Mouse (Mus musculus) liver, embryonic 11.5 days (tissue): ENCODE measurements at regions not wholly inside any gene's neighbourhood (a gene's known extent, or its start where the extent isn't known, plus 50 kb on each side); places are given as distances from the start of the nearest gene placed in this dataset.

Experiments used
- ATAC-seq: fragments of 200-750 bp; cut with Nextera tagmentation; replicated peaks from 2 replicates; pipeline ENCODE4 v1.8.0; 2017; ENCODE audit warnings: moderate number of reproducible peaks, mild to moderate bottlenecking, moderate TSS enrichment, moderate library complexity; ENCODE audit not compliant: low FRiP score
- DNase-seq: peaks from one replicate; pipeline ENCODE4 v3.0.0-alpha.2; 2017; ENCODE audit warnings: low spot score
- H3K27ac ChIP-seq: fragments of 300-500 bp; sonication (generic); 2 replicates; pipeline ENCODE4 v1.5.1; 2014; ENCODE audit warnings: mild to moderate bottlenecking, low read depth, low read length, control low read depth
- H3K27me3 ChIP-seq: fragments of 300-500 bp; sonication (generic); replicated peaks from 2 replicates; pipeline ENCODE4 v1.6.1; 2014; ENCODE audit warnings: low read length, mixed read lengths; ENCODE audit not compliant: control insufficient read depth, insufficient read depth
- H3K36me3 ChIP-seq: fragments of 300-500 bp; sonication (generic); 2 replicates; pipeline ENCODE4 v1.6.1; 2014; ENCODE audit warnings: mild to moderate bottlenecking, low read length, moderate library complexity, mixed read lengths; ENCODE audit not compliant: control insufficient read depth, insufficient read depth
- H3K4me1 ChIP-seq: fragments of 300-500 bp; sonication (generic); replicated peaks from 2 replicates; pipeline ENCODE4 v1.6.1; 2014; ENCODE audit warnings: low read length, mixed read lengths; ENCODE audit not compliant: control insufficient read depth, insufficient read depth
- H3K4me2 ChIP-seq: fragments of 300-500 bp; sonication (generic); 2 replicates; pipeline ENCODE4 v1.6.1; 2014; ENCODE audit warnings: mild to moderate bottlenecking, control low read depth, moderate library complexity
- H3K4me3 ChIP-seq: fragments of 300-500 bp; sonication (generic); 2 replicates; pipeline ENCODE4 v1.5.1; 2014; ENCODE audit warnings: low read depth, low read length, control low read depth
- H3K9ac ChIP-seq: fragments of 300-500 bp; sonication (generic); 2 replicates; pipeline ENCODE4 v1.6.1; 2014; ENCODE audit warnings: low read depth, low read length, control low read depth
- H3K9me3 ChIP-seq: fragments of 300-500 bp; sonication (generic); 2 replicates; pipeline ENCODE4 v1.6.1; 2016; ENCODE audit warnings: low read length, inconsistent platforms, mixed read lengths; ENCODE audit not compliant: control insufficient read depth
- WGBS: fragments of 180-500 bp; shearing (Covaris S2); extraction: QIAGEN DNeasy Blood & Tissue Kit; methylation state at CpG from one replicate; pipeline ENCODE4 v1.1.7; 2014; 5-methylcytosine and 5-hydroxymethylcytosine counted together

GRCm38 (mm10) chr2:19785663-19786260, 123.8 kb upstream of the Etl4 start:
- Histone ChIP-seq H3K27me3 (no peaks in the 10 kb centered on the region), H3K36me3 (no peaks in the 10 kb centered on the region), H3K27ac (no peak overlapping the region), H3K4me1 (no peaks in the 10 kb centered on the region), H3K4me2 (no peak overlapping the region), H3K4me3 (no peak overlapping the region), H3K9ac (no peak overlapping the region), H3K9me3 (no peaks in the 10 kb centered on the region)
- DNase-seq, result no peak
- WGBS, result 81% methylated on average over 6 of the region's 6 CpGs
- ATAC-seq, result no peak

- 80% methylated on average over 6 of the region's 6 CpGs for WGBS
- H3K4me3 ChIP-seq, result no peak overlapping the region
These were observed 117.4 kb upstream of the Etl4 start for GRCm38 (mm10) chr2:19792177-19792576.

GRCm38 (mm10) chr2:19796790-19797189, 112.8 kb upstream of the Etl4 start:
- H3K27me3 ChIP-seq, result no peaks in the 10 kb centered on the region
- H3K4me3 ChIP-seq, result no peak overlapping the region
- H3K4me1 ChIP-seq, result 0 out of 2 replicates have a peak, but pooled peaks cover 4% of the 10 kb centered on the region
- WGBS, result 27% methylated on average over 2 of the region's 2 CpGs
- H3K27ac ChIP-seq, result no peak overlapping the region
- no peaks in the 10 kb centered on the region for H3K36me3 ChIP-seq
- H3K9ac ChIP-seq, result no peak overlapping the region
- no peaks in the 10 kb centered on the region for H3K9me3 ChIP-seq
- DNase-seq (no peak), ATAC-seq (peak; percentile 90)
- no peak overlapping the region for H3K4me2 ChIP-seq

More at GRCm38 (mm10) chr2:19792177-19792576, 117.4 kb upstream of the Etl4 start:
- no peak overlapping the region for H3K4me2 ChIP-seq
- DNase-seq (no peak), ATAC-seq (no peak)
- H3K4me1 ChIP-seq, result 0 out of 2 replicates have a peak, but pooled peaks cover 3% of the 10 kb centered on the region
- H3K27me3 ChIP-seq, result no peaks in the 10 kb centered on the region
- no peaks in the 10 kb centered on the region for H3K36me3 ChIP-seq
- no peaks in the 10 kb centered on the region for H3K9me3 ChIP-seq
- H3K9ac ChIP-seq, result no peak overlapping the region
- no peak overlapping the region for H3K27ac ChIP-seq
